Comparison of ENCODE assay signal across 8 mouse cellular contexts in the genomic region with DNA sequence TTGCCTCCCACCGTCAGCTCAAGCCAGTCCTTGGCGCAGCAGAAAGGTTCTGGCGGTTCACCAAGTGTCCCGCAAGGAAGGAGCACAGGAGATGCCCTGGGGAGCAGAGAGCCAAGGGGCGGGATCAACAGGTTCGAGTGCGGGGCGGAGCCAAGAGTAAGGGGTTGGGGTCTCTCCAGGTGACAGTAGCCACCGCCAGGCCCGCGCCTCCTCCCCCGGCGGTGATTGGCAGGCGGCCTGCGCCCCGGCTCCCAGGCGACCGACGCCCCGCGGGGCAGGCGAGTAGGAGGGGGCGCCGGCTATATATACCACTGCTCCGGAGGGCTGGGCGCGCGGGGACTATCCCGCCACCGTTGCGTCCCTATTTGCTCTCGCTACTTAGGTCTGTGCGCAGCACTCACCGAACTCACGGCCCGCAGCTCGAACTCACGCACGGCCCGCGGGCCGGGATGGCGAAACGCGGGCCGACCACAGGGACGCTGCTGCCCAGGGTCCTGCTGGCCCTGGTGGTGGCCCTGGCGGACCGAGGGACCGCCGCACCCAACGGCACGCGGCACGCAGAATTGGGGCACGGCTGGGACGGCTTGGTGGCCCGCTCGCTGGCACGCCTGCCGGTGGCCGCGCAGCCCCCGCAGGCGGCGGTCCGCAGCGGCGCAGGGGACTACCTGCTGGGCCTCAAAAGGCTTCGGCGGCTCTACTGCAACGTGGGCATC. TPM values are rescaled to one million over a fixed set of nuclear protein-coding genes. Genes with fewer than 3 reads are reported as not detected.
A peak's percentile ranks its signal among the peaks of the same experiment; 100 is the strongest.
DNase-seq lines count a peak whose midpoint lies in the region; ATAC-seq and TF ChIP-seq lines count a peak whose summit lies in the region.
"Had no signal": no experiment of that assay in that cellular context is flagged by ENCODE, and none has a peak within 500 bp of the region (broad histone marks: within the 10 kb centered on the region; RNA-seq: fewer than 3 reads in every experiment).

No protein-coding gene starts in this region.

- DNase-seq in lung, postnatal 36 days = no peak
- no peak for DNase-seq in layer of hippocampus, adult 11-12 months (ENCODE audit: low spot score)
- DNase-seq in layer of hippocampus, postnatal 14 days (ENCODE audit: low spot score in 2 of 2) = no peak

- no peak overlapping the region for H3K27ac ChIP-seq in lung, embryonic 15.5 days
- H3K27ac ChIP-seq in forebrain, embryonic 12.5 days = no peak overlapping the region
- H3K27ac ChIP-seq in intestine, postnatal 0 days (ENCODE audit: low read depth, low read length) = no peak overlapping the region
- no peak overlapping the region for H3K27ac ChIP-seq in small intestine, adult 2 months (ENCODE audit: insufficient read depth, low read depth, low read length)

- no peaks in the 10 kb centered on the region for H3K9me3 ChIP-seq in lung, embryonic 15.5 days
- H3K9me3 ChIP-seq in forebrain, embryonic 12.5 days = no peaks in the 10 kb centered on the region
- H3K9me3 ChIP-seq in intestine, postnatal 0 days (ENCODE audit: control insufficient read depth) = no peaks in the 10 kb centered on the region

- H3K9ac ChIP-seq in lung, embryonic 15.5 days = no peak overlapping the region
- H3K9ac ChIP-seq in forebrain, embryonic 12.5 days = 0 out of 2 replicates have a peak overlapping the region, but pooled peaks have one; percentile 7
- H3K9ac ChIP-seq in intestine, postnatal 0 days (ENCODE audit: low read depth, low read length) = no peak overlapping the region

- peak overlapping the region; percentile 20 for H3K4me3 ChIP-seq in lung, embryonic 15.5 days
- peak overlapping the region; percentile 30 for H3K4me3 ChIP-seq in forebrain, embryonic 12.5 days (replicated peaks)
- peak overlapping the region; percentile 20 for H3K4me3 ChIP-seq in intestine, postnatal 0 days (ENCODE audit: low read depth, low read length)
- H3K4me3 ChIP-seq in small intestine, adult 2 months (ENCODE audit: low read depth, low read length) = peak overlapping the region; percentile 20

- no peak for ATAC-seq in lung, embryonic 15.5 days (ENCODE audit: borderline replicate concordance, extremely low read depth, low FRiP score, low TSS enrichment)
- no peak for ATAC-seq in forebrain, embryonic 12.5 days (ENCODE audit: low FRiP score)
- no peak for ATAC-seq in intestine, postnatal 0 days

- peaks cover 79% of the 10 kb centered on the region for H3K27me3 ChIP-seq in lung, embryonic 15.5 days
- H3K27me3 ChIP-seq in forebrain, embryonic 12.5 days = peaks cover 90% of the 10 kb centered on the region
- H3K27me3 ChIP-seq in intestine, postnatal 0 days (replicated peaks; ENCODE audit: control insufficient read depth, insufficient read depth, low read length) = peaks cover 76% of the 10 kb centered on the region
- peaks cover 40% of the 10 kb centered on the region for H3K27me3 ChIP-seq in small intestine, adult 2 months (ENCODE audit: control insufficient read depth, insufficient read depth, low read length)

- TF ChIP-seq CTCF in intestine, postnatal 0 days (IDR thresholded peaks at IDR 0.05; ENCODE audit: low read depth) = no peak
- TF ChIP-seq CTCF in small intestine, adult 2 months (IDR thresholded peaks at IDR 0.05; ENCODE audit: extremely low read depth, insufficient read length, insufficient replicate concordance, low read depth, low read length) = no peak

- H3K4me1 ChIP-seq in lung, embryonic 15.5 days = peaks cover 12% of the 10 kb centered on the region
- H3K4me1 ChIP-seq in forebrain, embryonic 12.5 days = peaks cover 14% of the 10 kb centered on the region
- H3K4me1 ChIP-seq in intestine, postnatal 0 days (replicated peaks; ENCODE audit: control insufficient read depth, insufficient read depth, low read length) = no peaks in the 10 kb centered on the region
- H3K4me1 ChIP-seq in small intestine, adult 2 months (ENCODE audit: control insufficient read depth, insufficient read depth, insufficient read length, low read length) = peaks cover 4% of the 10 kb centered on the region

- H3K36me3 ChIP-seq in lung, embryonic 15.5 days = no peaks in the 10 kb centered on the region
- no peaks in the 10 kb centered on the region for H3K36me3 ChIP-seq in forebrain, embryonic 12.5 days (replicated peaks)
- no peaks in the 10 kb centered on the region for H3K36me3 ChIP-seq in intestine, postnatal 0 days (ENCODE audit: control insufficient read depth, insufficient read depth)
- no peaks in the 10 kb centered on the region for H3K36me3 ChIP-seq in small intestine, adult 2 months (ENCODE audit: control insufficient read depth, insufficient read depth, low read length)

- no peak for TF ChIP-seq POLR2A in small intestine, adult 2 months (IDR thresholded peaks at IDR 0.05; ENCODE audit: low read depth, low read length)

- WGBS in lung, embryonic 15.5 days = under 1% methylated on average over 64 of the region's 72 CpGs
- under 1% methylated on average over 66 of the region's 72 CpGs for WGBS in forebrain, embryonic 12.5 days
- whole genome bisulfite sequencing in intestine, postnatal 0 days = under 1% methylated on average over 59 of the region's 72 CpGs
- WGBS in small intestine, adult 2 months = 2% methylated on average over 72 of the region's 72 CpGs

- peak overlapping the region; percentile 48 for H3K4me2 ChIP-seq in lung, embryonic 15.5 days
- H3K4me2 ChIP-seq in forebrain, embryonic 12.5 days = peak overlapping the region; percentile 45
- H3K4me2 ChIP-seq in intestine, postnatal 0 days (replicated peaks; ENCODE audit: low read depth) = peak overlapping the region; percentile 37; the same call in 1 of the 2 replicates

RNA-seq across cellular contexts. Expression of gene Fgf4, which starts 14.0 kb away (rescaled TPM):
- not detected in 2 replicates for polyA plus RNA-seq in lung, embryonic 15.5 days (2015; fragmentation: Nextera tagmentation; extraction: Ambion mirVana)
- not detected in 2 replicates for polyA plus RNA-seq in forebrain, embryonic 12.5 days (2016; fragmentation: Nextera tagmentation; extraction: Ambion mirVana)
- not detected in 2 replicates for polyA plus RNA-seq in intestine, postnatal 0 days (2015; fragmentation: Nextera tagmentation; extraction: Ambion mirVana)
- 0.04 TPM in 1 of 2 replicates, not detected in the other for polyA plus RNA-seq in small intestine, adult 2 months (2012; rRNA removed)
- total RNA-seq in layer of hippocampus, postnatal 14 days (2021) = not detected
- polyA plus RNA-seq: liver, embryonic 16.5 days had no signal

RNA-seq across cellular contexts. Expression of gene Fgf3, which starts 23.3 kb away (rescaled TPM):
- not detected in 2 replicates for polyA plus RNA-seq in lung, embryonic 15.5 days (2015; fragmentation: Nextera tagmentation; extraction: Ambion mirVana)
- polyA plus RNA-seq in forebrain, embryonic 12.5 days (2016; fragmentation: Nextera tagmentation; extraction: Ambion mirVana) = 1.2 and 4.4 TPM in 2 replicates
- not detected in 2 replicates for polyA plus RNA-seq in intestine, postnatal 0 days (2015; fragmentation: Nextera tagmentation; extraction: Ambion mirVana)
- polyA plus RNA-seq in small intestine, adult 2 months (2012; rRNA removed) = 0.16 TPM in 1 of 2 replicates, not detected in the other
- under 1 TPM in 1 of 2 experiments, not detected in 1; 0.14 TPM for total RNA-seq in layer of hippocampus, postnatal 14 days (2021)

RNA-seq across cellular contexts. Expression of gene Fgf15, which starts 35.1 kb away (rescaled TPM):
- polyA plus RNA-seq in lung, embryonic 15.5 days (2015; fragmentation: Nextera tagmentation; extraction: Ambion mirVana) = not detected in 2 replicates
- polyA plus RNA-seq in forebrain, embryonic 12.5 days (2016; fragmentation: Nextera tagmentation; extraction: Ambion mirVana) = 69.9 and 94.0 TPM in 2 replicates
- polyA plus RNA-seq in intestine, postnatal 0 days (2015; fragmentation: Nextera tagmentation; extraction: Ambion mirVana) = 51.7 and 76.9 TPM in 2 replicates
- polyA plus RNA-seq in small intestine, adult 2 months (2012; rRNA removed) = 2.6 TPM in 1 of 2 replicates, not detected in the other
- not detected for total RNA-seq in layer of hippocampus, postnatal 14 days (2021)
- polyA plus RNA-seq: liver, embryonic 16.5 days had no signal

RNA-seq across cellular contexts. Expression of gene LTO1, which starts 53.7 kb away (rescaled TPM):
- 25.8 and 27.9 TPM in 2 replicates for polyA plus RNA-seq in lung, embryonic 15.5 days (2015; fragmentation: Nextera tagmentation; extraction: Ambion mirVana)
- 32.6 and 34.0 TPM in 2 replicates for polyA plus RNA-seq in forebrain, embryonic 12.5 days (2016; fragmentation: Nextera tagmentation; extraction: Ambion mirVana)
- polyA plus RNA-seq in intestine, postnatal 0 days (2015; fragmentation: Nextera tagmentation; extraction: Ambion mirVana) = 16.2 and 21.1 TPM in 2 replicates
- polyA plus RNA-seq in small intestine, adult 2 months (2012; rRNA removed) = 6.4 and 14.1 TPM in 2 replicates
- 10 to 100 TPM; 24.0 to 29.0 TPM for total RNA-seq in layer of hippocampus, postnatal 14 days (2021)

Comparison
In these comparisons a context has a peak if more than half of its experiments do, and no peak if none do; other contexts are left out.
1. RNA of gene Fgf15, which starts 35.1 kb away (polyA plus RNA-seq): 69.9 to 94.0 TPM in forebrain, embryonic 12.5 days and 51.7 to 76.9 TPM in intestine, postnatal 0 days; 2.6 TPM in small intestine, adult 2 months and not detected in lung, embryonic 15.5 days; every median in the first group is over 10 times any median in the second.
2. Peak in every context shown above with its lines, with median percentiles within 50 percentile points of each other: H3K4me2 ChIP-seq and H3K4me3 ChIP-seq.